Mouse (Mus musculus) heart, embryonic 12.5 days (tissue): ENCODE measurements at regions not wholly inside any gene's neighbourhood (a gene's known extent, or its start where the extent isn't known, plus 50 kb on each side); places are given as distances from the start of the nearest gene placed in this dataset.

Source experiments
- ATAC-seq: fragments of 200-750 bp; cut with Nextera tagmentation; 2 replicates; pipeline ENCODE4 v1.8.0; 2017; ENCODE audit warnings: moderate TSS enrichment, moderate library complexity; ENCODE audit not compliant: insufficient number of reproducible peaks, low FRiP score
- H3K27ac ChIP-seq: fragments of 300-500 bp; sonication (generic); 2 replicates; pipeline ENCODE4 v1.5.1; 2016; ENCODE audit warnings: mild to moderate bottlenecking, moderate library complexity; ENCODE audit not compliant: poor library complexity, severe bottlenecking
- H3K27me3 ChIP-seq: fragments of 300-500 bp; sonication (generic); replicated peaks from 2 replicates; pipeline ENCODE4 v1.6.1; 2016; ENCODE audit warnings: mild to moderate bottlenecking, moderate library complexity
- H3K36me3 ChIP-seq: fragments of 300-500 bp; sonication (generic); 2 replicates; pipeline ENCODE4 v1.6.1; 2016; ENCODE audit warnings: mild to moderate bottlenecking, moderate library complexity
- H3K4me1 ChIP-seq: fragments of 300-500 bp; sonication (generic); replicated peaks from 2 replicates; pipeline ENCODE4 v1.6.1; 2016; ENCODE audit warnings: mild to moderate bottlenecking
- H3K4me2 ChIP-seq: fragments of 300-500 bp; sonication (generic); 2 replicates; pipeline ENCODE4 v1.6.1; 2016; ENCODE audit warnings: mild to moderate bottlenecking, moderate library complexity
- H3K4me3 ChIP-seq: fragments of 300-500 bp; sonication (generic); 2 replicates; pipeline ENCODE4 v1.5.1; 2016; ENCODE audit warnings: mild to moderate bottlenecking
- H3K9ac ChIP-seq: fragments of 300-500 bp; sonication (generic); 2 replicates; pipeline ENCODE4 v1.6.1; 2016; ENCODE audit warnings: mild to moderate bottlenecking, moderate library complexity
- H3K9me3 ChIP-seq: fragments of 300-500 bp; sonication (generic); replicated peaks from 2 replicates; pipeline ENCODE4 v1.6.1; 2016; ENCODE audit warnings: mild to moderate bottlenecking, moderate library complexity
- WGBS: fragments of 180-500 bp; shearing (Covaris S2); methylation state at CpG from one replicate; pipeline ENCODE4 v1.1.7; 2016; 5-methylcytosine and 5-hydroxymethylcytosine counted together

DNA sequence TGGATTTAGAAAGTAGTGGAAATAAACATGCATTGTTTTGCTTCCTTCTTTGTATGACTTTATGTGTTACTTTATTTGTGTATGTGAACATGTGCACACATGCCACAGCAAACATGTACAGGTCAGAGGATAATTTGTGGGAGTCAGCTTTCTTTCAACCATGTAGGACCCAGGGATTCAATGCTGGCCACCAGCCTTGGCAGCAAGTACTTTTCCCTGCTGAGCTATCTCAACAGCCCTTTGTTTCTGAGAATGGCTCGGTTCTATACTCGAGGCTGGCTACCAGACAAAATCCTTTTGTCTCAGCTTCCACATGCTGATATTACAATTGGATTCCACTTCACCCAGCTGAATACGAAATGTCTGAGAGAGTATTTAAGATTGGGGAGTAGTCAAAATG, 349.9 kb downstream of the Zfp619 start:
- Histone ChIP-seq H3K27me3 (no peaks in the 10 kb centered on the region), H3K9ac (no peak overlapping the region), H3K27ac (no peak overlapping the region), H3K4me2 (no peak overlapping the region), H3K4me1 (no peaks in the 10 kb centered on the region), H3K36me3 (no peaks in the 10 kb centered on the region), H3K9me3 (no peaks in the 10 kb centered on the region), H3K4me3 (no peak overlapping the region)
- WGBS, result 37% methylated on average over 3 of the region's 3 CpGs
- no peak for ATAC-seq

DNA sequence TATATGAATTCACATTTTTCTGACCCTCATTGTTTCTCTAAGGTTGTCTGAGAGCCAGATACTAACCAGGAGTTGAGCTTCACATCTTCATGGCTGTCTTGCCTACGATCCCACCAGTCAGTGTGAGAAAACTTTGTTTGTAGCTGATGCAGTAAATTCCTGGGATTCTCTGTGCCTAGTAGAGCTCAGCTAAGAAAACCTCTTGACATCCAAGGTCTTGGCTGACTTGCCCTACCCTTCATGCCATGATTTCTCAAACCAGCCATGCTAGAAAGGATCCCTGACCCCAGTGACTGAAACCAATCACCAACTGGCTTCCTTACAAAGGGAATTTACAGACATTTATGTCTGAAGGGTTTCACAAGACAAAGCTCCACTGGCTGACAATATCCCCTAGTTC, 364.5 kb downstream of the Zfp619 start:
- Histone ChIP-seq H3K9ac (no peak overlapping the region), H3K27ac (no peak overlapping the region), H3K36me3 (no peaks in the 10 kb centered on the region), H3K27me3 (no peaks in the 10 kb centered on the region), H3K4me2 (no peak overlapping the region), H3K4me1 (no peaks in the 10 kb centered on the region), H3K4me3 (no peak overlapping the region), H3K9me3 (no peaks in the 10 kb centered on the region)
- no peak for ATAC-seq
- 46% methylated on average over 1 of the region's 1 CpGs for WGBS

DNA sequence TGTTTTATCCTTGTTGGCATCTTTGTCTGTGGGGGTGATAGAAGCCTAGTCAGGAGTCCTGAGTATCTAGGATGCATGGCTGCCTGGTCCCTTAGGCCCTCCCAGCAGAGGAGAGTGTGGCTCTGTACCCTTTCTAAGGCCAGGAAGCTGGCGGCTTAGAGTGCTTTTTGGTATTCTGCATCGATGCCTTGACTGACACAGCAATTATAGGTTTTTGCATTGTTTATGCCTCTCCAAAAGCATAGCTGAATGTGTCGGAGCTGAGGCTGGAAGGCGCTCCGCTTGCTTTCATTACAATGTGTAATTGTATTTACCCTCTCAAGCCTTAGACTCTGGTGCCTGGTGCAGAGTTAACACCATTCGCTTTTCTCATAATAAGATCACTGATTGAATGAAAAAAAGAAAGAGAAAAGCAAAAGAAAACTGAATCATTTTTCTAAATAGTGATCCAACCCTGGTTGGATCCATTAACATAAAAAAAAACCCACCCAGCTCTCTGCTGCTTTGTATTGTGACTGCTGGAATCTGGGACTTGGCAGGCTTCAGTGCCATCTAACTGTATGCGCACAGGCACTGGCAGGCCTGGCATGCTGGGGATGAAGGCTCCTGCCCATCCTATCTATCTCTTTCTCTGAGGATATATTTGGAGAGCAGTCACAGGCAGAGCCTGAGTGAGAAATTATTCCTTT, 376.8 kb downstream of the Zfp619 start:
- H3K4me3 ChIP-seq, result no peak overlapping the region
- H3K4me1 ChIP-seq, result no peaks in the 10 kb centered on the region
- no peak for ATAC-seq
- H3K36me3 ChIP-seq, result no peaks in the 10 kb centered on the region
- H3K9ac ChIP-seq, result no peak overlapping the region
- no peaks in the 10 kb centered on the region for H3K27me3 ChIP-seq
- H3K4me2 ChIP-seq, result no peak overlapping the region
- 0 out of 2 replicates have a peak, but pooled peaks cover 4% of the 10 kb centered on the region for H3K9me3 ChIP-seq
- H3K27ac ChIP-seq, result no peak overlapping the region
- WGBS, result 88% methylated on average over 7 of the region's 7 CpGs

DNA sequence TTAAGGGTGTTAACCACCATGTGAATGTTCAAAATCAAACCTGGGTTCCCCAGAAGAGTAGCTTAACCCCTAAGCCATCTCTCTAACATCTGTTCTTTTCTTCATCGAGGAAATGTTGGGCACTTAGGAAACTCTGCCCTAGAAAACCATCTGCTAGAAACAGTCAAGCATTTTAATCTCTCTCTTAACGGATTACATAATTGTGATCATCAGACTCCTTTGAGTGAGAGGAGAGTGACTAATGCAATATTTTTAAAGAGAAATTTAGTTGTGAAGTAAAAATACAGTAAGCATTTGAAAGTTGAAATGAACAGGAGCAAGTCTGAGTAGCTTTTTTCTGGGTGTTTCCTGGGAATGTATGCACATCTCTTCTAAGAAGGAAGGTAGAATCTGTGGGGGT, 379.4 kb downstream of the Zfp619 start:
- H3K27me3 ChIP-seq, result no peaks in the 10 kb centered on the region
- 67% methylated on average over 2 of the region's 2 CpGs for WGBS
- 0 out of 2 replicates have a peak, but pooled peaks cover 4% of the 10 kb centered on the region for H3K9me3 ChIP-seq
- H3K4me2 ChIP-seq, result no peak overlapping the region
- H3K27ac ChIP-seq, result no peak overlapping the region
- no peaks in the 10 kb centered on the region for H3K4me1 ChIP-seq
- H3K36me3 ChIP-seq, result no peaks in the 10 kb centered on the region
- no peak for ATAC-seq
- no peak overlapping the region for H3K4me3 ChIP-seq
- no peak overlapping the region for H3K9ac ChIP-seq

DNA sequence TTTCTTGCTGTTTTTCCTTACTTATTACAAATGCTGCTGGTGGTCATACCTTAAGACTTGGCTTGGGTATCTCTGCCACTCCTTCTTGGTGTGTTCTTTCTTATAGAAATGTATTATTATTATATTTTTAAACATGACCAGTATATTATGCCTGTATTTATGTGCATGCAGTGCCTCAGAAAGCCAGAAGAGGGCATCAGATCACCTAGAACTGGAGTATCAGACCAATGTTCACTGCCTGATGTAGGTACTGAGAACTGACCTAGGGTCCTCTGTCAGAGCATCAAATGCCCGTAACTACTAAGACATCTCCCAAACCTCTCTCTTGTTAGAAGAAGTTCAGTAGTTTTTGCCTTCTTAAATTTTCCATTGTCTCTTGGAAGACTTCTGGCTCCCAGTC, 380.7 kb downstream of the Zfp619 start:
- H3K36me3 ChIP-seq, result no peaks in the 10 kb centered on the region
- no peaks in the 10 kb centered on the region for H3K27me3 ChIP-seq
- no peak for ATAC-seq
- H3K4me1 ChIP-seq, result no peaks in the 10 kb centered on the region
- no peak overlapping the region for H3K27ac ChIP-seq
- H3K9me3 ChIP-seq, result 0 out of 2 replicates have a peak, but pooled peaks cover 4% of the 10 kb centered on the region
- H3K4me3 ChIP-seq, result no peak overlapping the region
- no peak overlapping the region for H3K4me2 ChIP-seq
- 90% methylated on average over 1 of the region's 1 CpGs for WGBS
- no peak overlapping the region for H3K9ac ChIP-seq

DNA sequence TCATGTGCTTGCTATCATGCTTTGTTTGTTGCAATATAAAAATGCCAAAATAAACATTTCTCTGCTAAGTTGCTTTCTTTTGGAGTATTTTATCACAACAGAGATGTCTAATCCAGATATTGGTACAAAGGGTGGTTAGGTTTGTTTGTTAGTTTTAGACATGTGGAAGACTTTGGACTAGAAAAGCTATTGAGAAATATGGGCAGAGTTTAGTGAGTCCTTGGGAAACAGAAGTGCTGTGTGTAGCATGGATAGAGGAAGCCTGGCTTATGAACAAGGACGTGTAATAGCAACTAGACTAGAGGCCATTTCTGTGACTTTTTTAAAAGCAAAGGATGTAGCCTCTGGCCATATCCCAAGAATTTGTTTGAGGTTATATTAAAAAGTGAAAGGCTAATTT, 416.4 kb downstream of the Zfp619 start:
- no peak overlapping the region for H3K4me3 ChIP-seq
- H3K4me1 ChIP-seq, result no peaks in the 10 kb centered on the region
- 76% methylated on average over 1 of the region's 1 CpGs for WGBS
- H3K36me3 ChIP-seq, result no peaks in the 10 kb centered on the region
- H3K27ac ChIP-seq, result no peak overlapping the region
- ATAC-seq, result no peak
- H3K27me3 ChIP-seq, result no peaks in the 10 kb centered on the region
- H3K9ac ChIP-seq, result no peak overlapping the region
- H3K4me2 ChIP-seq, result no peak overlapping the region
- no peaks in the 10 kb centered on the region for H3K9me3 ChIP-seq

DNA sequence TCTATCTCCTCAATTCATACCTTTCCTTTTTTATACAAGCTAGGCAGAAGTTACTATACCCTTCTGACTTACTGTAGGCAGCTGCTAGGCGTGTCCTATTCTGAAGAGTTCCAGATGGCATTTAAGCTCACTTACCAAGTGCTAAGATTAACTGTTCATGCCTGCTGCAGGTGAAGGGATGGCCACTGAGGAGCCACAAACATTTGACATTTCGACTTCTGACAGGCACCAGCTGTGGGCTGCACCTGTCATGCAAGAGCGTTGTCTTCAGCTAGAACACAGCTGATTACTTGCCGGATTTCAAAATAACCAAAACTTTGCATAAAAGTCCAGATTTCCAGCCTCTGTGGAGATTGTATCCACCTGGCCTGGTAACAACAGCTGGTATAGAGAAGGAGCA, 419.7 kb downstream of the Zfp619 start:
- 71% methylated on average over 4 of the region's 4 CpGs for WGBS
- H3K27ac ChIP-seq, result no peak overlapping the region
- H3K9me3 ChIP-seq, result no peaks in the 10 kb centered on the region
- no peak overlapping the region for H3K9ac ChIP-seq
- no peaks in the 10 kb centered on the region; the same call in 1 of the 2 replicates for H3K4me1 ChIP-seq
- H3K4me3 ChIP-seq, result no peak overlapping the region
- H3K4me2 ChIP-seq, result no peak overlapping the region
- H3K27me3 ChIP-seq, result no peaks in the 10 kb centered on the region
- no peak for ATAC-seq
- H3K36me3 ChIP-seq, result no peaks in the 10 kb centered on the region

DNA sequence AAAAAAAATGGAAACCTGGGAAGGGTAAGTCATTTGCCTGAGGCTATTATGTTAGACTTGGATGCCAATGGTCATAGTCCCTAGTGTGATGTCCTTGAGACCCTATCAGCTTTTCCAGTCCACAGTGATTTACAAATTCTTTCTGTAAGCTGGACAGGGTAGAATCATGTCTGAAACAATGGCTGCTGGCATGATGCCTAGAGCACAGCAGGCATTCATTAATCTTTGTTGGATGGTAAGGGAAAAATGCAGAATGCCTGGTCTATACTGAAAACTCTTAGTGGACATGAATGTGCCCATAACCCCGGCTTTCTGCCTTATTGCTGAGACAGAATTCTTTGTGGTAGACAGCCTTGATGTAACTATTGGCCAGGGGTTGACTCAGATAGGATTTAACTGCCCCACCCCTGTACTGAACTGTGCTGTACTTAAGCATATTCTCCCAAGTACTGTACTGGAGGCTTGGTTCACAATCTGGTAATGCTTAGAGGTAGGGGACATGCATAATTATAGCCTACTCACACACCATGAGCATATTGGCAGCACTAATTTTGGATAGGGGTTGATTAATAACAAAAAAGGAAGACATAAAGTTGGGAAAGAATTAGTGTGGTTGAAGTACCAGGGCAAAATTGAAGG, 424.8 kb downstream of the Zfp619 start:
- no peak overlapping the region for H3K4me2 ChIP-seq
- H3K27ac ChIP-seq, result no peak overlapping the region
- no peak for ATAC-seq
- no peak overlapping the region for H3K9ac ChIP-seq
- H3K4me1 ChIP-seq, result no peaks in the 10 kb centered on the region; the same call in 1 of the 2 replicates
- no peak overlapping the region for H3K4me3 ChIP-seq
- 64% methylated on average over 1 of the region's 1 CpGs for WGBS
- no peaks in the 10 kb centered on the region for H3K36me3 ChIP-seq
- no peaks in the 10 kb centered on the region for H3K27me3 ChIP-seq
- H3K9me3 ChIP-seq, result no peaks in the 10 kb centered on the region

DNA sequence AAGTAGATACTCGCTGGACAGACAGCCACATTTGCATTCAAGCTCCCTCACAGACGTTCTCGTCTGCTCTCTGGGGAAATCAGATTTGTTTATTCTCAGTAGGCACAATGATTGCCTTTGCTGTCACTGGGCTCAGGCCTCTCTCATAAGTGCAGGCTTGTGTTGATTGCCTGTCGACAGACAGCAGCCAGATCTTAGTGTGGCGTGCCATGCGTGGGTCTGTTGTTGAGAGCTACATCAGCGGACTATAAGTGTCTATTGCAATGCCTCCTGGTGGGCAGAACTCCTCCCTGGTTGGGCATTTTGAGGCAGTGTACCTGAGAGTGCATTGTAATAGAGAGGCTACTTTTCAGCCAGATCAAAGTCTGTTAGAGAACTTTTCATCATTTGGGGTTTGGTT, 436.5 kb downstream of the Zfp619 start:
- no peaks in the 10 kb centered on the region for H3K36me3 ChIP-seq
- peak; percentile 80 for ATAC-seq
- H3K27me3 ChIP-seq, result no peaks in the 10 kb centered on the region
- no peak overlapping the region for H3K4me3 ChIP-seq
- H3K4me2 ChIP-seq, result no peak overlapping the region
- no peaks in the 10 kb centered on the region; the same call in 1 of the 2 replicates for H3K9me3 ChIP-seq
- whole genome bisulfite sequencing, result 14% methylated on average over 7 of the region's 7 CpGs
- peak overlapping the region; percentile 60 for H3K27ac ChIP-seq
- peaks cover 3% of the 10 kb centered on the region; the same call in 1 of the 2 replicates for H3K4me1 ChIP-seq
- no peak overlapping the region for H3K9ac ChIP-seq

DNA sequence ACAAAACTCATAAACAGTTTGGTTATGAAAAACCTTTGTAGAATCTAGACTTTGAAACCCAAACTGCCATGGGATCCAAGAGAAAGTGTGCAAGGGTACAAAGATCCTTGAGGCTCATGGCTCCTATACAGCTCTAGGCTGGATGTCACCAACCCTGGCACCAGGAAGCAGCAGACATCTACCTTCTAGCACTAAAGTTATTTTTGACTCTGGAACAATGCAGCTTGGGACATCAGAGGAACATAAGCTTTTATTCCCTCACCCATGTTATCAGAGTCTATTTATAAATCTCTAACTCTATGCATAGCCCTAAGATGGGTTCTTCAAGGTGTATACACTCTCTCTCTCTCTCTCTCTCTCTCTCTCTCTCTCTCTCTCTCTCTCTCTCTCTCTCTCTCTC, 437.4 kb downstream of the Zfp619 start:
- Histone ChIP-seq H3K27me3 (no peaks in the 10 kb centered on the region), H3K9me3 (no peaks in the 10 kb centered on the region; the same call in 1 of the 2 replicates), H3K9ac (no peak overlapping the region), H3K4me1 (peaks cover 3% of the 10 kb centered on the region; the same call in 1 of the 2 replicates), H3K4me2 (no peak overlapping the region), H3K4me3 (no peak overlapping the region), H3K36me3 (no peaks in the 10 kb centered on the region), H3K27ac (peak overlapping the region; percentile 16; the same call in 1 of the 2 replicates)
- peak; percentile 48; the same call in 1 of the 2 replicates for ATAC-seq

DNA sequence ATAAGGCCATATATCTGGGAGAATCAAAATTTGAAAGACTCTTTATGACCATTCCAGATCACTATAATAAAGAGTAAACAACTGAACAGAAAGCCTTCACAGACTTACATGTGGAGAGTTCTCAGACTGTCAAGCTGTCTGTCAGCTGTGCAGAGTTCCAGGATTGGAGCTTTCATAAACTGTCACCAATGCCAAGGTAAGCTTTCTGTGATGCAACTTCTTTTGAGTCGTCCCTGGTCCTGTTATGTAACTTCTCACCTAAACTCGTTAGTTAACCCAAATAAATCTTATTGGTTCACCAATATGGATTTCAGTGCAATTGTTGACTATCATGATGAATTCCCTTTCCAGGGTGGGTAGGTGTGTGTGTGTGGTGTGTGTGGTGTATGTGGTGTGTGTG, 460.6 kb downstream of the Zfp619 start:
- Histone ChIP-seq H3K27me3 (no peaks in the 10 kb centered on the region), H3K36me3 (no peaks in the 10 kb centered on the region), H3K4me3 (no peak overlapping the region), H3K4me2 (no peak overlapping the region), H3K9me3 (no peaks in the 10 kb centered on the region), H3K27ac (no peak overlapping the region), H3K4me1 (0 out of 2 replicates have a peak, but pooled peaks cover 3% of the 10 kb centered on the region), H3K9ac (no peak overlapping the region)
- WGBS, result 64% methylated on average over 2 of the region's 2 CpGs
- no peak for ATAC-seq
